Mouse (Mus musculus): Measurements from ENCODE around the gene C530008M17Rik.
"Not testable (repeated sequence)": the region's sequence is repeated elsewhere in the genome, so short reads cannot be mapped to it uniquely, and the experiment has no call there.

The C530008M17Rik gene

DNA sequence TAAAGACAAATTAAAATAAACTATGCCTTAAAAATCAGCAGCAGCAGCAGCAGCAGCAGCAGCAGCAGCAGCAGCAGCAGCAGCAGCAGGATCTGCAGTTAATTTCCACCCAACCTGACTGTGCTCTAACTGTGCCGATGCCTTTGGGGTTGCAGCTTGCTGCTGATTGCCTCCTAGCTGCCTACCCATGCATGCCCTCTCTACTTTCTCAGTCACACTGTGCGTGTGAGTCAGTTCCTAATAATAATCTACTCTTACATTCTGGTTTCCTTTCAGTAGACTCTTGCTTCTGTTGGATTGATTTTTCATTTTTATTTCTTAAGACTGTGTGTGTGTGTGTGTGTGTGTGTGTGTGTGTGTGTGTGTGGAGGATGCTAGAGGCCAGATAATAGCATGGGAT lies 236.8 kb downstream of the C530008M17Rik start:
- in situ Hi-C loops (cut with MseI, MboI), result no loop called here

DNA sequence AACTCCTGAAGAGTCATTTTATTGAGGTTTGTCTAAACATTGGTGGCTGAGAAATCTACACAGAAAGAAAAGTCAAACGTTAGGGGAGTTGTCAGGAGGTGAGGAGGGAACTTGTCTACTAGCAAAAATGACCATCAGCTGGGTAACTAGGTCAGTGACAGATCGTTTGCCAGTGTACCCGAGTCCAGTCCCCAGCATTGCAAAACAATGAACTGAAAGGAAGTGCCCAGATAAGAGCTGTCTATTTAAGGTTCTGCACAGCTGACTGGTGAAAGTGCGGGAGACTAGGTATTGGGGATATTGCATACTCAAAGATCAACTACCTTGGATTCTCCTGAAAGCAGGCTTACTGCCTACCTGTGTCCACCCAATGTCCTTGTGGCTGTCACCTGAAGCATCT lies 245.8 kb downstream of the C530008M17Rik start:
- in situ Hi-C loops (cut with MseI, MboI), result no loop called here

DNA sequence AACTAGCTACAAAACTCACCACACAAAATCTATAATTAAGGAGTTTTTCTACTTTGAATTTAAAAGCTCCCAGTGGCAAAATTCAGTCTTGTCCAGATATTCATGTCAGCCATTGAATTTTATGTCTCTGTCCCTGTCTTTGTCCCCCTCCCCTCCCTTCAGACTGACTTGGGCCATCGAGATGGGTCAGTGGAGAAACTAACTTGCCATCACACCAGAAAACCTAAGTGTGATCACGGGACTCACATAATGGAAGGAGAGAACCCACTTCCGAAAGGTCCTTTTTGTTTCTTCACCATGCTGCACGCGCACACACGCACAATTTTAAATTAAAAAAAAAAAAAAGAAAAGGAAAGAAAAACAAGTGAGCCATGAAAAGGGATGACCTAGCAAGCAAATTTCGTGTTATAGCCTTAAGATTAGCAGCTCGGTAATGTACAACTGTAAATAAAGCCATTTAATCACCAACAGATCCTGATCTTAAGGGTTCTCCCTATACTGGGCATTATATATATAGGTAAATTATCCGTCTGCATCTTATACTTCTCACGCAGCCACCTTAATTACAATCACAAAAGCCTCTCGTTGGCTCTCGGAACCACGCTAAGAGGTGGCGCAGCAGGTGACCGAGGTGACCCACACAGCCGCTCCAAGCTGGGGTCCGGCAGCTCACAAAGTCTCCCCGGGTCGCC lies 248.5 kb downstream of the C530008M17Rik start:
- in situ Hi-C loops (cut with MseI, MboI), result no loop called here

DNA sequence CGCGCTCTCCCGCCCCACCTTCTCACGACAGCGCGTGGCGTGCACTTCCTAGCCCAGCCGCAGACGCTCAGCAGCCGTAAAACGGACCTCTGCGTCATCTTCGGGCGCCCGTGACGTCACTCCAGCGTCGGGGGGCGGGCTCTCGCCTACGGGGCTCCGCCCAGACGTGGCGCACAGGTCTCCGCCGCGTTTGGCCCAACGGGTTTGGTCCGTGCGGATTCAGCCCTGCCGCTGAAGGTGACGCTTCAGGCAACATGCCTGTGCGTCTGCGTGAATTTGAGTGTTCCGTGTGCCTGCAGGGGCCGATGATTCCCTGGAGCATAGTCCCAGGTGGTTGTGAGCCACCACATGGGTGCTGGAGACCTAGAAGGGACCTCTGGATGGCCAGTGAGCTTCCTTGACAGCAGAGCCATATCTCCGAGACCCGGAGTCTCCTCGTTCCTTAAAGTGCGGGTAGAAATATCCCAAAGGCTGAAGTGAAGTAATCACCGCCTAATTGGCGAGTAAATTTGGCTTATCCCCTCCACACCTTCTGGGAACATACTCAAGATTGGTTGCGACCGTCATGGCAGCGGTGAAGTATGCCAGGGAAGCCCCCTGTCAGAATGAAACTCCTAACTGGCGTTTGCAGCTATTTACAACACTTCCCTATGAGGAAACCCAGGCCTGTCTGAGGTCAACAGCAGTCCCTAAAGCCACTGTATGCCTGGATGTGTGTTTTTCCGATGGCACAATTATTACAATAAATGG lies 249.3 kb downstream of the C530008M17Rik start, which contains the start of gene Aasdh:
Aasdh (minus strand) TSS at position 110 of the 750 bp plus-strand sequence.
- in situ Hi-C loops (cut with MseI, MboI), result no loop called here

DNA sequence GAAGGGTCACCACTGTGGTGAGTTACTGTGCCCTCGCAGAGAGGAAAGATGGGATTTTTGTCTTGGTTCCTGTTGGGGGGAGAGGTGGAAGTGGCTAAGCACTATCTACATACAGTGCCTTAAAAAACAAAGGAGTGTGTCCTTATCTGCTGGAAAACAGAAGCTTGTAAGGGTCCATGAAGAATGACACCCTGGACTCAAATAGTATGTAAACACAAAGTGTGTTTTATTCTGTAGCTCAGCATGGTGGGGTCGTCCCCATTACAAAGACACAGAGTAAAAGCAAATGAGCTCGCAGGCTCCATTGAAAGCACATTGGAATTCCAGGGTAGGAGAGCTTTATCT lies 249.8 kb downstream of the C530008M17Rik start:
- in situ Hi-C loops (cut with MseI, MboI), result no loop called here

DNA sequence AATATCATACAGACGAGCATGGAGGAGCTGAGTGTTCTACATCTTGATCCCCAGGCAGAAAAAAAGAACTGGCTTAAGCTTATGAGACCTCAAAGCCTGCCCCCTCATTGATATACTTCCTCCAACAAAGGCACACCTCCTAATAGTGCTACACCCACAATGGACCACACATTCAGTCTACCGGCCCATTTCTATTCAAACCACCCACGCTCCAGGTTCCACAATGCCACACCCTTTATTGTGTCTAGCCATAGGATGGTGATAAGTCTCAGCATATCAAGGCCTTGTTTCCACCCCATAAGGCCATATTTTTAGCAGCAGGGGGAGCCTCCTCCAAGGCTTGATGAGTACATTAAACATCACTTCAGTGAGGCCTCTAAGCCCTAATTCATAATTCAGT lies 254.5 kb downstream of the C530008M17Rik start:
- in situ Hi-C loops (cut with MseI, MboI), result no loop called here

DNA sequence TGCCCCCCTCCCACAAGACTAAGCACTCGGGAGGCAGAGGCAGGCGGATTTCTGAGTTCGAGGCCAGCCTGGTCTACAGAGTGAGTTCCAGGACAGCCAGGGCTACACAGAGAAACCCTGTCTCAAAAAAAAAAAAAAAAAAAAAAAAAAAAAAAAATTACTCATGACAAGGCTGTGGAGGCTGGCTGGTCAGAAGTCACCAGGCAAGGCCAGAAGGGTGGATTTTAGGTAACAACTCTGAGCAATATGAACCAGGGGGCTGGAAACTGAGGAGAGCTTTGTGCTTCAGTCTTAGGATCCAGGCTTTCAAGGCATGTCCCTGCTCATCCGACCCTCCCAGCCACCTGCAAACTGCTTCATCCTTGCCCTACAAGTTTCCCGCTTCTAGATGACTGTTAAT lies 256.2 kb downstream of the C530008M17Rik start:
- in situ Hi-C loops (cut with MseI, MboI), result not testable (repeated sequence)

DNA sequence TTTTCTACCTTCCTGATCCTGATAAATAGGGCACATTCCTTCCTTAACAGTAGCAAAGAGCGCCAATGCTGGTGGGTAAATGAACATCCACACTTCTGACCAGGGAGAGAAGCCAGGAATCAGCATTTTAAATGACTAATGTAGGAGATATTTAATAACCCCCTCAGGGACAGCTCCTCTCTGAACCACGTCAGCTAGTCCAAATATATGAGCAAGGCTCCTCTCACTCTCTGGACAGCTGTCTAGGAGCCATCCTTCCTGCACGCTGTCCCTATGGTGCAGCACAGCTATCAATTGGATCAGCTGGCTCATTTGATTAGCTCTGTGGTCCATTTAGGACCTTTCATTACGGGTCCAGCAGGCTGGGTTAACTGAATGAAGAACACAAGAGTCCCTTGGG lies 266.5 kb downstream of the C530008M17Rik start:
- in situ Hi-C loops (cut with MseI, MboI), result no loop called here
